Mouse (Mus musculus) kidney, postnatal 0 days (tissue): ENCODE results near the gene Slc34a1. TPM values are rescaled to one million over a fixed set of nuclear protein-coding genes. Genes with fewer than 3 reads are reported as not detected.
A peak's percentile ranks its signal among the peaks of the same experiment; 100 is the strongest.

Source experiments
- ATAC-seq: fragments of 200-750 bp; cut with Nextera tagmentation; replicated peaks from 2 replicates; pipeline ENCODE4 v1.8.0; 2017; ENCODE audit warnings: low read depth, moderate number of reproducible peaks, moderate TSS enrichment, moderate library complexity; ENCODE audit not compliant: low FRiP score
- DNase-seq: peaks from one replicate; pipeline ENCODE4 v3.0.0-alpha.2; 2016; ENCODE audit warnings: low spot score
- H3K27ac ChIP-seq: fragments of 300-500 bp; sonication (generic); 2 replicates; pipeline ENCODE4 v1.5.1; 2014; ENCODE audit warnings: mild to moderate bottlenecking
- H3K27me3 ChIP-seq: fragments of 300-500 bp; sonication (generic); 2 replicates; pipeline ENCODE4 v1.6.1; 2014; ENCODE audit warnings: low read length, mixed read lengths; ENCODE audit not compliant: insufficient read depth
- H3K36me3 ChIP-seq: fragments of 300-500 bp; sonication (generic); 2 replicates; pipeline ENCODE4 v1.6.1; 2014; ENCODE audit warnings: low read length, mixed read lengths; ENCODE audit not compliant: insufficient read depth
- H3K4me1 ChIP-seq: fragments of 300-500 bp; sonication (generic); replicated peaks from 2 replicates; pipeline ENCODE4 v1.6.1; 2014; ENCODE audit warnings: antibody characterized with exemption, low read length, mixed read lengths; ENCODE audit not compliant: insufficient read depth
- H3K4me2 ChIP-seq: fragments of 300-500 bp; sonication (generic); 2 replicates; pipeline ENCODE4 v1.6.1; 2014; ENCODE audit warnings: mild to moderate bottlenecking, low read length, moderate library complexity, mixed read lengths
- H3K4me3 ChIP-seq: fragments of 300-500 bp; sonication (generic); replicated peaks from 2 replicates; pipeline ENCODE4 v1.5.1; 2014; ENCODE audit warnings: low read depth, low read length
- H3K9ac ChIP-seq: fragments of 300-500 bp; sonication (generic); 2 replicates; pipeline ENCODE4 v1.6.1; 2014; ENCODE audit warnings: low read depth, low read length
- H3K9me3 ChIP-seq: fragments of 300-500 bp; sonication (generic); replicated peaks from 2 replicates; pipeline ENCODE4 v1.6.1; 2016; ENCODE audit warnings: low read length, inconsistent platforms, mixed read lengths
- CTCF ChIP-seq: IDR thresholded peaks from 2 replicates; pipeline ENCODE4 v1.5.1; 2016; ENCODE audit warnings: antibody characterized with exemption, low read depth, mild to moderate bottlenecking, moderate library complexity
- WGBS: fragments of 180-500 bp; shearing (Covaris S2); extraction: QIAGEN DNeasy Blood & Tissue Kit; methylation state at CpG from one replicate; pipeline ENCODE4 v1.1.7; 2014; 5-methylcytosine and 5-hydroxymethylcytosine counted together
- polyA plus RNA-seq: library from polyadenylated mRNA; unstranded; fragments of >200 nt; fragmentation: Nextera tagmentation; extraction: Ambion mirVana; gene quantifications from 2 replicates; pipeline ENCODE4 v1.2.1, GENCODE M21; 2015

The Slc34a1 gene
- polyA plus RNA-seq, 1 experiment from 2014 or later, result 344 TPM

DNA sequence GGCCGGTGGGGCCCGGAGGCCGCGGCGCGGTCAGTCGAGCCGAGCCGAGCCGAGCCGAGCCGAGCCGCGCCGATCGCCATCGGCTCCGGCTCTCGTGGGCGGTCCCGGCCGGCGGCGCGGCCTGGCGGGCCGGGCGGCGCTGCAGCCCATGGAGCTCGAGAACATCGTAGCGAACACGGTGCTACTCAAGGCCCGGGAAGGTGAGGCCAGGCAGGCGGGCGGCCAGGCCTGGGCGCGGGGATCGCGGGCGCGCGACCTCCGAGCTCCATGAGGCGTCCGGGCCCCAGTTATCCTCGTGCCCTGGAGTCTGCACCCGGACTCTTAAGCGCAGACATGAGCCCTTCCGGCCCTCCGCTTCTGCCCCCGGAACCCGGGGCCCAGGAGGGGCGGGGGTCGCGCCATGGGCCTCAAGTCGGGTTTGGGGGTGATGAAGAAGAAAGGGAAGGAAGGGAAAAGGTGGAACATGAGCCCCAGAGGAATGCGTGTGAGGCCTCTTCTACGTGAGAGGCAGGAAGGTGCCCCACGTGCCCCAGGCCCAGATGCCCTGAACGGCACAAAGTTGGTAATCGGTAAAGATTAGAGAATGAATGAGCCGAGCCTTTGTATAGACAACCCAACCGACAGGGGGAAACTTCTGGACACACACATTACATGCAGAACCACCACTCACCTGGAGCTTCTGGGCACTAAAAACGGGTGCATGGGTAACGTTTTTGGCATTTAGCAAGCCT is 47.5 kb downstream of the Slc34a1 start:
- H3K4me1 ChIP-seq, result peaks cover 15% of the 10 kb centered on the region
- H3K9ac ChIP-seq, result peak overlapping the region; percentile 93
- no peaks in the 10 kb centered on the region for H3K27me3 ChIP-seq
- peak overlapping the region; percentile 75 for H3K4me3 ChIP-seq
- under 1% methylated on average over 60 of the region's 66 CpGs for WGBS
- peak overlapping the region; percentile 87 for H3K4me2 ChIP-seq
- H3K9me3 ChIP-seq, result no peaks in the 10 kb centered on the region
- H3K36me3 ChIP-seq, result peaks cover 2% of the 10 kb centered on the region; the same call in 1 of the 2 replicates
- ATAC-seq, result no peak
- no peak for DNase-seq
- H3K27ac ChIP-seq, result peak overlapping the region; percentile 94
- TF ChIP-seq CTCF, result no peak

GRCm38 (mm10) chr13:55446483-55447105 is 48.6 kb downstream of the Slc34a1 start:
- 76% methylated on average over 6 of the region's 6 CpGs for WGBS
- no peak for ATAC-seq
- Histone ChIP-seq H3K9me3 (no peaks in the 10 kb centered on the region), H3K4me2 (peak overlapping the region; percentile 87), H3K36me3 (peaks cover 13% of the 10 kb centered on the region), H3K27ac (no peak overlapping the region), H3K4me3 (peak overlapping the region; percentile 75; the same call in 1 of the 2 replicates), H3K4me1 (peaks cover 15% of the 10 kb centered on the region), H3K9ac (peak overlapping the region; percentile 93), H3K27me3 (no peaks in the 10 kb centered on the region)
- TF ChIP-seq CTCF, result no peak
- DNase-seq, result no peak

DNA sequence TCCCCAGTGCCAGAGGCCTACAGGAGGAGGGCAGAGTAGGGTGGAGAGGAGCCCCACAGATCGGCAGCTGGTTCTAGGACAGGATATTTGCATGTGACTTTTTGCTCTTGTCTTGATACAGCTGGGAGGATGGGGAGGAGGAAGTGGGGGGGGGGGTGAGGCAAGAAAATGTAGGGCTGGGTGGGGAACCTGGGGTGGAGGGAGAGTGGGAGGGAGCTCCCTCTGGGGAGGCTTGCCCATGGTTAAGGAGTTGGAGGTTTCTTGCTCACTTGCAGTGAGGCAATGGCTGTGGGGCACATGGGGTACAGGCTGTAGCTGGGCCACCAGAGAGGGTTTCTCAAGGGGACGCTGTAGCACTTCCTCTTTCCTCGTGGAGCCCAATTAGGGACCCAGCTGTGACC is 49.6 kb downstream of the Slc34a1 start:
- 36% methylated on average over 3 of the region's 3 CpGs for WGBS
- ATAC-seq, result no peak

GRCm38 (mm10) chr13:55448131-55448530 is 50.1 kb downstream of the Slc34a1 start:
- H3K4me2 ChIP-seq, result no peak overlapping the region
- H3K4me3 ChIP-seq, result no peak overlapping the region
- no peak for TF ChIP-seq CTCF
- H3K36me3 ChIP-seq, result peaks cover 27% of the 10 kb centered on the region
- H3K9me3 ChIP-seq, result no peaks in the 10 kb centered on the region
- DNase-seq (no peak), ATAC-seq (no peak)
- H3K27ac ChIP-seq, result no peak overlapping the region
- H3K4me1 ChIP-seq, result peaks cover 15% of the 10 kb centered on the region
- no peak overlapping the region for H3K9ac ChIP-seq
- 92% methylated on average over 5 of the region's 5 CpGs for WGBS
- H3K27me3 ChIP-seq, result no peaks in the 10 kb centered on the region

More for the DNA sequence above, 49.6 kb downstream of the Slc34a1 start:
- H3K27me3 ChIP-seq, result no peaks in the 10 kb centered on the region
- H3K9me3 ChIP-seq, result no peaks in the 10 kb centered on the region
- DNase-seq, result no peak
- peaks cover 15% of the 10 kb centered on the region for H3K4me1 ChIP-seq
- H3K27ac ChIP-seq, result no peak overlapping the region
- no peak overlapping the region for H3K4me2 ChIP-seq
- H3K4me3 ChIP-seq, result no peak overlapping the region
- no peak overlapping the region for H3K9ac ChIP-seq
- H3K36me3 ChIP-seq, result peaks cover 22% of the 10 kb centered on the region
- no peak for TF ChIP-seq CTCF

DNA sequence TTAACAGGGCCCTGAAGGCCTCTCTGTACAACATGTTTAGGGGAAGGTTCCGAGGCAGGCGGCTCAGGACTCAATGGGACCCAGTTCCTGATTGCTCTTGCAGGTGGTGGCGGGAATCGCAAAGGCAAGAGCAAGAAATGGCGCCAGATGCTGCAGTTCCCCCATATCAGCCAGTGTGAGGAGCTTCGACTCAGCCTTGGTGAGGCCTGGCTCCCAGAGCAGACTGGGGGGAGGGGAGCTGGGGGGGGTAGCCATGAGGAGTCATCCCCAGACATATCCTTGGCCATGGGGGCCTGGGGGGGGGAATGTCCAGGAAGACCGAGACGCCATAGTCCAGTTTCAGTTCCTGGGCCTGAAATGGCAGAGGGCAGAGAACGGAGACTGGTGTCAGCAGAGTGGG is 51.2 kb downstream of the Slc34a1 start:
- TF ChIP-seq CTCF, result no peak
- 96% methylated on average over 9 of the region's 9 CpGs for WGBS

GRCm38 (mm10) chr13:55449679-55450441 is 51.9 kb downstream of the Slc34a1 start:
- WGBS, result 87% methylated on average over 17 of the region's 17 CpGs
- Histone ChIP-seq H3K9me3 (no peaks in the 10 kb centered on the region), H3K36me3 (peaks cover 41% of the 10 kb centered on the region), H3K27ac (no peak overlapping the region), H3K4me2 (no peak overlapping the region), H3K27me3 (no peaks in the 10 kb centered on the region), H3K4me1 (peaks cover 9% of the 10 kb centered on the region), H3K4me3 (no peak overlapping the region), H3K9ac (no peak overlapping the region)
- no peak for ATAC-seq
- no peak for TF ChIP-seq CTCF
- no peak for DNase-seq

More for the DNA sequence above, 51.2 kb downstream of the Slc34a1 start:
- Histone ChIP-seq H3K9me3 (no peaks in the 10 kb centered on the region), H3K36me3 (peaks cover 38% of the 10 kb centered on the region), H3K27ac (no peak overlapping the region), H3K4me1 (peaks cover 10% of the 10 kb centered on the region), H3K27me3 (no peaks in the 10 kb centered on the region), H3K9ac (no peak overlapping the region), H3K4me2 (no peak overlapping the region), H3K4me3 (no peak overlapping the region)
- DNase-seq (no peak), ATAC-seq (no peak)
